Mouse (Mus musculus): Measurements from ENCODE around the gene Ppp2r2c.

Gene Ppp2r2c

GRCm38 (mm10) chr5:36856529-36856928 is 11.8 kb upstream of the Ppp2r2c start:
- ChIA-PET CTCF (interaction anchor here in 2 of 4 experiments (1.1 to 2.4 kb wide), 4 partner anchors 21 to 89 kb away, joined by 4 to 6 read pairs (median 4); partner anchors contain the start of gene Man2b2 (in 1 of the 2)), POLR2A (interaction anchor here in 1 of 4 experiments (0.6 kb wide), 1 partner anchor 66 kb away, joined by 3 read pairs; no protein-coding TSS in a partner anchor)

DNA sequence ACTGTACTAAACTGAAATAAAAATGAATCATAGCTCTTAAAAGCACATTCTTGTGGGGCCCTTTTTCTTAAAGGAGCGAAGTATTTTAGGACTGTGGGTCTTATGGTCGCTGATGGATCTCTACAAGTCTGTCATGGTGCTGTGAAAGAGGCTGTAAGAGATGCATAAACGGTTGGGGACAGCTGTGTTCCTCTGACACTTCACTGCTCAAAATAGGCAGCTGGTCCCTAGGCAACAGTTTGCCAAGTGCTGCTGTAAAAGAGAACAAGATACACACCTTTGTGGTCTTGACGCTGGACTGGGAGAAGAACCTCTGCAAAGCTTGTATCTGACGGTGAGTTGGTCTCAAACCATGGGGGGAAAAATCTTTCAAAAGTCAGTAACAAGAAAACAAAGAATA is 10.8 kb upstream of the Ppp2r2c start:
- CTCF ChIA-PET = interaction anchor here in 3 of 4 experiments (0.9 to 1.6 kb wide), 4 partner anchors 22 to 71 kb away, joined by 3 to 5 read pairs (median 4); partner anchors contain the start of gene Man2b2 (in 1 of the 3)
- POLR2A ChIA-PET = interaction anchor here in 2 of 4 experiments (0.8 to 1.0 kb wide), 3 partner anchors 12 to 28 kb away, joined by 3 to 5 read pairs (median 3); partner anchors contain the start of gene Man2b2 (in 1 of the 2)

GRCm38 (mm10) chr5:36861084-36861483 is 7.2 kb upstream of the Ppp2r2c start:
- CTCF ChIA-PET = interaction anchor here (0.6 to 2.0 kb wide), 44 partner anchors 8 to 407 kb away, joined by 3 to 21 read pairs (median 4); partner anchors contain the start of gene Man2b2 (in 2 of the 4)
- POLR2A ChIA-PET = interaction anchor here in 2 of 4 experiments (0.8 to 1.4 kb wide), 3 partner anchors 15 to 59 kb away, joined by 3 read pairs; no protein-coding TSS in a partner anchor

DNA sequence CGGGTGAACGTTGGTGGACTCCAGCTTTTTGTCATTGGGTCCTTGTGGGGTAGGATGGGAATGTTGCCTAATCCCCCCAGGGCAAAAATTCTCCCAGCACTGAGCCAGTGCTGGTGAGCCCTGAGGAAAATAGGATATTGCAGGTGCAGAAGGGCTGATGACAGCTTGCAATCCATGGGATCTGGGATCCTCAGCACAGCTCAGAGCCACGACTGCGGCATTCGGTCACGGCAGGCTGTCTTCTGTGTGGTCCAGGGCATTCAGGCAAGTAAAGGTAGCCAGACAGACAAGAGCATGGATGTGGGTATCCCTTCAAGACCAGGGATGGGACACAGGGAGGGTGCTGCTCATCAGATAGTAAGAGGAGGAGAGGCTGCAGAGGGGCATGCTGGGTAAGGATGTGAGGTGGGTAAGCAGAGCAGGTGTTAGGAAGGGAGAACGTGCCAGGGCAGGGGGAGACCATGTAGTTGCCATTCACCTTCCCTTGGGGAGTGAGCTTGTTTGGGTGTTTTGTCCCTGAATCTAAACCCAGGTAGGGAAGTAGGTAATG is 1.5 kb upstream of the Ppp2r2c start:
- POLR2A ChIA-PET = interaction anchor here in 1 of 4 experiments (1.1 to 3.6 kb wide), 2 partner anchors 11 to 18 kb away, joined by 4 to 15 read pairs; no protein-coding TSS in a partner anchor

DNA sequence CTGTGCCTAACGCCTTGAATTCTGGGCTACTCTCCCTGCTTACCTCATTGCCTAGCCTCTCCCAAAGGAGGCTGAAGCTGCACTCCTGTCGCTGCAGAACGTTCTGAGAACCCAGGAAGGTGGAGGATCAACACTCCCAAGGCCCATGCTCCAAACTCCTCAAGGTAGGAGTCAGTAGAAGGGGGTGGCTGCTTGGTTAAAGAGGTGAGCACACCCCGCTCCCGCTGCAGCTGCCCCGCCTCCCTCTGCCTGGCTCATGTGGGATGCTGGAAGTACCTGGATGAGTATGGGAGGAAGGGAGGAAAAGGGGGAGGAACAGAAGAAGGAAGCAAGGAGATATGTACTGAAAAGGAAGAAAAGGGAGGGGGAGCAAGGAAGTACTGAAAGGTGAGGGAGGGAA is 752 bp upstream of the Ppp2r2c start:
- POLR2A ChIA-PET = interaction anchor here in 3 of 4 experiments (0.6 to 3.6 kb wide), 8 partner anchors 10 to 115 kb away, joined by 3 to 15 read pairs (median 6); no protein-coding TSS in a partner anchor
- CTCF ChIA-PET = interaction anchor here in 3 of 4 experiments (1.0 to 2.6 kb wide), 6 partner anchors 32 to 296 kb away, joined by 3 to 6 read pairs (median 4); partner anchors contain the start of gene Man2b2 (in 2 of the 3)

More for the DNA sequence above, 1.5 kb upstream of the Ppp2r2c start:
- CTCF ChIA-PET = interaction anchor here in 3 of 4 experiments (1.0 to 1.5 kb wide), 6 partner anchors 31 to 297 kb away, joined by 3 to 6 read pairs (median 4); partner anchors contain the start of gene Man2b2 (in 1 of the 3)

- ChIA-PET POLR2A (interaction anchor here (0.7 to 3.6 kb wide), 24 partner anchors 9 to 161 kb away, joined by 3 to 15 read pairs (median 4); partner anchors contain the start of gene Man2b2 (in 2 of the 4)), CTCF (interaction anchor here (0.5 to 2.6 kb wide), 16 partner anchors 8 to 226 kb away, joined by 3 to 12 read pairs (median 3); partner anchors contain the start of gene Man2b2 (in 2 of the 4))
Observed at GRCm38 (mm10) chr5:36869186-36869577, 869 bp downstream of the Ppp2r2c start.

DNA sequence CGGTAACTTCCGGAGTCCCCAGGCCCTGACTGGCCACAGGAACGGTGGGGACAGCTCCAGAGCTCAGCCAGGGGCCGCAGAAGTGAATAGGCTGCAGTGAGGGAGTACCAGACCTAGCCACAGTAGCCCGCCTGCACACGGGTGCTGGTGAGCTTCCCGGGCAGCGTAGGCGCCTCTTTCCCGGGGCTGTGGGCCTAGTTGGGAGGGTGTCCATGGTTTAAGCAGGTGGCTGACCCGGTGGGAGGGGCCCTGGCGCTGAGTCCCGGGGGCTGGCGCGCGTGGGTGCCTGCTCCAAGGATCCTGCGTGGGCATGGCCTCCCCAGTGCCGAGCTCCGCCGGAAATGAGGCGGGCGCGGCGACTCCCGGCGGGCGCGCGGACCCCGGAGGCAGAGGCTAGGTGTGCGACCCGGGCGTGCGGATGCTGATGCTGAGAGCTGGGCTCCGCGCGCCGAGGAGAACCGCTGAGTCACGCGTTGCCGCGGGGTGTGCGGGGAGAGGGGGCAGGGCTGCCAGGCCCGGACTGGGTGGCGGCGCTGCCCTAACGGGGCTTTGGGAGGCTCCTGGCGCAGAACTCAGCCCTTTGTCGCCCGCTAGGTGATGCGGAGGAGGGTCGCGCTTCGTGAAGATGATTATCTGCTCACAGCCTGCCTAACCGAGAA is 1.4 kb downstream of the Ppp2r2c start:
- ChIA-PET POLR2A (interaction anchor here (0.7 to 3.6 kb wide), 24 partner anchors 8 to 160 kb away, joined by 3 to 15 read pairs (median 4); partner anchors contain the start of gene Man2b2 (in 2 of the 4)), CTCF (interaction anchor here (0.5 to 2.6 kb wide), 15 partner anchors 8 to 226 kb away, joined by 3 to 12 read pairs (median 3); partner anchors contain the start of gene Man2b2 (in 2 of the 4))

DNA sequence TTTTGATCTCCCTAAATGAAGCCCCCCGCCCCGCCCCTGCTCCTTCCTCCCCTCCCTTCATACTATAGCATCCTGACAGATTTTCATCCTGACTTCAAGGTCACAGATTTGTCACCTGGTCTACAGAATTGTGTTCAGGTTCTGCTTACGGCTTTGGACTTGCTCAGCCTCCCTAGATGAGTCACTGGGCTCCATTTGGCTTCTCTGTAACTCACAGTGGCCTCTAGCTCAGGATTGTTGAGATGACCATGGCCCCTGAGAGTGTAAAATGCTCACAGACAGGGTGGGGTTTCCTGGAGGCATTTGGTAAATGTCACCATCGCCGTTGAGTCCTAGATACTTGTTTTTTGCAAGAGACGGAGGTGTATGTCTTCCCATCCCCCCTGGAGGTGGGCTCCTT is 2.6 kb downstream of the Ppp2r2c start:
- CTCF ChIA-PET = interaction anchor here in 2 of 4 experiments (1.0 to 1.4 kb wide), 2 partner anchors 9 to 10 kb away, joined by 5 to 6 read pairs; no protein-coding TSS in a partner anchor

GRCm38 (mm10) chr5:36875956-36876355 is 7.6 kb downstream of the Ppp2r2c start:
- ChIA-PET POLR2A (interaction anchor here in 3 of 4 experiments (0.7 to 4.8 kb wide), 10 partner anchors 8 to 63 kb away, joined by 3 to 27 read pairs (median 4); partner anchors contain the start of genes Man2b2 (in 1 of the 3) and Ppp2r2c (in 1 of the 3)), CTCF (interaction anchor here in 3 of 4 experiments (0.8 to 1.7 kb wide), 4 partner anchors 45 to 83 kb away, joined by 3 to 4 read pairs (median 3); partner anchors contain the start of gene Man2b2 (in 2 of the 3))

More for the DNA sequence above, 2.6 kb downstream of the Ppp2r2c start:
- POLR2A ChIA-PET = interaction anchor here in 2 of 4 experiments (1.0 to 2.9 kb wide), 3 partner anchors 11 to 96 kb away, joined by 3 to 9 read pairs (median 4); no protein-coding TSS in a partner anchor

DNA sequence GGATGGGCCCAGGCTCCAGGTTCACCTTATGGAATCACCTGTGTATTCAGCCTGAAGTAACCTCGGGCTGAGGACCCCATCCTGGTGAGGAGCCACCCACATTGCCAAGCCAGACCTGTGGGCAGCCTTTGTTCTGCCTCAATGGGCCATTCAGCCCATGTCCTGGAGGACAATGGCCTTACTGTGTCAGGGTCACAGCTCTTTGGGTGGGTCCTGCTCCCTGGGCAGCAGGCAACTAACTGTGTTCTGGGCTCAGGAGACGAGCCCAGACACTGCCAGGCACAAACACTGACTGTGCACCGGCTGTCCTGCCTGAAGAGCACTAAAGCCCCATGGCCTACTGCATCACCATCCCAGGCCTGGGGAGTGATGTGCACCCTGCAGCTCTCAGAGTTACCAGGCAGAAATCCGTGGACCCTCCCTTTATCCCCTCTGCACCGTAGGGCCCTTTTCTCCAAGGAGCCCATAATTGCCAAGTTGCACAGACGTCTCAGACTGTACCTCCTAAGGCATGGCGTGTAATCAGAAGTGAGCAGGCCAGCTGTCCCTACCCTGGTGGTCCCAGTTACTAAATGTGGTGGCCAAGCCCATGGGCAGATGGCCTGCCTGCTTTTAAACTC is 8.6 kb downstream of the Ppp2r2c start:
- POLR2A ChIA-PET = interaction anchor here in 3 of 4 experiments (0.6 to 4.8 kb wide), 16 partner anchors 9 to 483 kb away, joined by 3 to 27 read pairs (median 4); partner anchors contain the start of genes Man2b2 (in 1 of the 3), Mrfap1 (in 1 of the 3) and Ppp2r2c (in 1 of the 3)

DNA sequence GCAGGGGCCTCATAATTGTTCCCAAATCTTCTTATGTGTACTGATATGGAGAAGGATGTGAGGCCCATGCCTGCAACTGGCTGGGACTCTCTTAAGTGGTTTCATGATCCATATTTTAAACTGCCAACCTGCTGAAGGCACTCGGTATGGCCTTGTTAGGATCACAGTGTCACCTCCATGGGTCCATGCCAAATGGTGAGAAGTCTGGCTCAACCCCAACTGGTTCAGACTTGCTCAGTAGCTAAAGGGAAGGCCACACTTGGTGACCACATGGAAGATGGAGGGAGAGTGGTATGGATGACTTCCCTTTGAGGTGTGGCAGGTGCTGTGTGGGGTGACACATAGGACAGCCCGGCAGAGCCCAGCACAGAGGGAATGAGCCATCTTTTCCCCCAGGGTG is 9.3 kb downstream of the Ppp2r2c start:
- POLR2A ChIA-PET = interaction anchor here in 2 of 4 experiments (1.0 to 4.8 kb wide), 7 partner anchors 8 to 81 kb away, joined by 3 to 27 read pairs (median 5); partner anchors contain the start of genes Man2b2 (in 1 of the 2) and Ppp2r2c (in 1 of the 2)
- CTCF ChIA-PET = interaction anchor here in 3 of 4 experiments (0.6 to 1.7 kb wide), 4 partner anchors 42 to 140 kb away, joined by 3 read pairs; no protein-coding TSS in a partner anchor

More for the DNA sequence above, 8.6 kb downstream of the Ppp2r2c start:
- CTCF ChIA-PET = interaction anchor here (0.6 to 1.7 kb wide), 7 partner anchors 41 to 82 kb away, joined by 3 to 21 read pairs (median 3); partner anchors contain the start of gene Man2b2 (in 2 of the 4)

DNA sequence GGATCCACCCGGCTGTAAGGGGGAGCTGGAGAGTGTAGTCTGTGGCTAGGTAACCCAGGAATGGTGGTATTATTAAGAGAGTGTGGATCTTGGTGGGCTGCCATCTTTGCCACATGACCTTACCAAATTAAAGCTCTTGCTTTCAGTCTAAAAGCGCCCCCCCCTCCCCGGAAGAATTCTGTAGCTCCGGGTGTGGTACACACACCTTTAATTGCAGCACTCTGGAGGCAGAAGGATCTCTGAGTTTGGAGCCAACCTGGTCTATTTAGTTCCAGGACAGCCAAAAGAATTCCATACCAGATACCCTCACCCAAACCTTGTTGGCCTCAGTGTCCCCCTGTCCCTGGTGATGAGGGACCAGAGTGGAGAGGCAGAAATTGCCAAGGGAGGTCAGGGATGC is 10.5 kb downstream of the Ppp2r2c start:
- ChIA-PET CTCF (interaction anchor here (0.6 to 1.3 kb wide), 8 partner anchors 9 to 191 kb away, joined by 3 to 4 read pairs (median 3); no protein-coding TSS in a partner anchor), POLR2A (interaction anchor here in 3 of 4 experiments (0.6 to 3.4 kb wide), 11 partner anchors 8 to 1106 kb away, joined by 3 to 15 read pairs (median 3); partner anchors contain the start of gene Ppp2r2c (in 3 of the 3))

DNA sequence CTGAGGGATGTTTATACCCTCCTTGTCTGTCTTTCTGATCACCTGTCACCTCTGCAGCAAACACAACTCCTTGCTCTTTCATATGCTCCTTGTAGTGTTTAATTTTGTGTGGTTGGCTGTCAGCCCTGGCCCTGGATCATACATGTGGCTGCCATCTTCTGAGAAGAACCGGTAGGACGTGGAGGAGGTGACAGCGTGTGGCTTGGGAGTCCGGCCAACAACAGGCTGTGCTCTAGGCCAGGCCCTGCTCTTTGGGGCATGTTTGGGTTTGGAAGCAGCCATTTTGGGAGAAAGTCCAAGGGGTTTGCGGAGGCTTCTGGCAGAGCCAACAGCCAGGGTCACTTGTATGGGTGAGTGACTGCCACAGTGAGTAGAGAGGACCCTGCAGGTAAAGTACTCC is 12.3 kb downstream of the Ppp2r2c start:
- CTCF ChIA-PET = interaction anchor here in 1 of 4 experiments (0.9 to 1.2 kb wide), 4 partner anchors 8 to 80 kb away, joined by 3 to 7 read pairs (median 4); partner anchors contain the start of gene Man2b2
- POLR2A ChIA-PET = interaction anchor here in 2 of 4 experiments (0.6 to 3.2 kb wide), 11 partner anchors 8 to 483 kb away, joined by 3 to 17 read pairs (median 5); partner anchors contain the start of gene Man2b2 (in 1 of the 2)

- POLR2A ChIA-PET = interaction anchor here in 3 of 4 experiments (0.8 to 3.2 kb wide), 8 partner anchors 8 to 22 kb away, joined by 3 to 17 read pairs (median 4); partner anchors contain the start of gene Ppp2r2c (in 1 of the 3)
Observed at GRCm38 (mm10) chr5:36883516-36883915, 15.2 kb downstream of the Ppp2r2c start.

DNA sequence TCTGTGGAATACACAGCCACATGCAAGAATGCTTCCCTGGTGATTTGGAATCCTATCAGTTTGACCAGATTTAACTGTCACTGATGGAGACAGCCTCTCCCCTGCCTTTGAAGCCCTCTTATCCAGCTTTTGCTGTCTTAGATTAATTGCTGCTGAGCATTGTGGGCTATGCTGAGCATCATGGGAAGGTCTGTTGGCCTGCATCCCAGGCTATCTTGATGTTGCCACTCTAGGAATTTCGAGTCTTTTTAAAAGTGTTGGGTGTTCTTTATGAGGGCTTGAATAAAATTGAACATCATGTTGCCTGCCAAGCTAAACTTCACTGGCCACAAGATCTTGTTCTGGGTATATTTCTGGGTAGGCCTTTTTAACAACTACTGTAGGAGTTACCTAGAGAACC is 16.8 kb downstream of the Ppp2r2c start:
- POLR2A ChIA-PET = interaction anchor here in 3 of 4 experiments (0.9 to 3.8 kb wide), 27 partner anchors 8 to 196 kb away, joined by 3 to 27 read pairs (median 4); partner anchors contain the start of genes Man2b2 (in 1 of the 3) and Ppp2r2c (in 1 of the 3)
- CTCF ChIA-PET = interaction anchor here (0.6 to 1.4 kb wide), 10 partner anchors 11 to 299 kb away, joined by 3 to 4 read pairs (median 3); partner anchors contain the start of gene Man2b2 (in 2 of the 4)

More at GRCm38 (mm10) chr5:36883516-36883915, 15.2 kb downstream of the Ppp2r2c start:
- CTCF ChIA-PET = interaction anchor here in 3 of 4 experiments (0.6 to 1.3 kb wide), 8 partner anchors 22 to 600 kb away, joined by 3 to 5 read pairs (median 3); no protein-coding TSS in a partner anchor

- ChIA-PET CTCF (interaction anchor here (0.6 to 1.4 kb wide), 8 partner anchors 24 to 1196 kb away, joined by 3 to 4 read pairs (median 3); partner anchors contain the start of gene Man2b2 (in 2 of the 4)), POLR2A (interaction anchor here in 3 of 4 experiments (0.6 to 3.8 kb wide), 26 partner anchors 9 to 397 kb away, joined by 3 to 27 read pairs (median 4); partner anchors contain the start of genes Man2b2 (in 1 of the 3) and Ppp2r2c (in 1 of the 3))
Observed at GRCm38 (mm10) chr5:36885595-36885994, 17.3 kb downstream of the Ppp2r2c start.
